Mouse (Mus musculus): ENCODE measurements around the gene Ly6g6e.

Gene Ly6g6e

GRCm38 (mm10) chr17:35049561-35050016, 27.1 kb upstream of the Ly6g6e start, which contains the start of gene Clic1:
Clic1 (plus strand) TSS chr17:35049966.
- DNase-seq (ENCODE audit: low spot score in 2 of 2), result no peak

- no peak for DNase-seq (ENCODE audit: low spot score in 2 of 2)
These were observed 26.5 kb upstream of the Ly6g6e start for GRCm38 (mm10) chr17:35050126-35050750.

GRCm38 (mm10) chr17:35051156-35052086, 25.3 kb upstream of the Ly6g6e start:
- DNase-seq (ENCODE audit: low spot score in 2 of 2), result no peak

GRCm38 (mm10) chr17:35052271-35052798, 24.4 kb upstream of the Ly6g6e start:
- no peak for DNase-seq (ENCODE audit: low spot score in 2 of 2)

- DNase-seq (ENCODE audit: low spot score in 2 of 2), result no peak
These were observed 20.8 kb upstream of the Ly6g6e start for GRCm38 (mm10) chr17:35055691-35056495.

- no peak for DNase-seq (ENCODE audit: low spot score in 2 of 2)
These were observed 19.6 kb upstream of the Ly6g6e start for GRCm38 (mm10) chr17:35057090-35057489.

GRCm38 (mm10) chr17:35058316-35058715, 18.4 kb upstream of the Ly6g6e start:
- DNase-seq (ENCODE audit: low spot score in 2 of 2), result no peak

GRCm38 (mm10) chr17:35058911-35059892, 17.5 kb upstream of the Ly6g6e start, which contains the start of gene Ddah2:
Ddah2 (plus strand) TSS chr17:35059035.
- DNase-seq (ENCODE audit: low spot score in 2 of 2), result peak in 1 of 2 experiments; percentile 61

GRCm38 (mm10) chr17:35060071-35060470, 16.6 kb upstream of the Ly6g6e start:
- DNase-seq (ENCODE audit: low spot score in 2 of 2), result no peak

GRCm38 (mm10) chr17:35060737-35061297, 15.9 kb upstream of the Ly6g6e start:
- no peak for DNase-seq (ENCODE audit: low spot score in 2 of 2)

- no peak for DNase-seq (ENCODE audit: low spot score in 2 of 2)
These were observed 15.4 kb upstream of the Ly6g6e start for GRCm38 (mm10) chr17:35061299-35061698.

- DNase-seq (ENCODE audit: low spot score in 2 of 2), result no peak
These were observed 13.2 kb upstream of the Ly6g6e start for GRCm38 (mm10) chr17:35063466-35063865.

GRCm38 (mm10) chr17:35064378-35064877, 12.3 kb upstream of the Ly6g6e start:
- DNase-seq (ENCODE audit: low spot score in 2 of 2), result no peak

GRCm38 (mm10) chr17:35064951-35065947, 11.5 kb upstream of the Ly6g6e start, which contains the start of gene Ly6g6c:
Ly6g6c (plus strand) TSS chr17:35065388.
- DNase-seq (ENCODE audit: low spot score in 2 of 2), result no peak

- no peak for DNase-seq (ENCODE audit: low spot score in 2 of 2)
These were observed 10.6 kb upstream of the Ly6g6e start, which contains the start of gene Mpig6b for GRCm38 (mm10) chr17:35066084-35066483. Mpig6b (minus strand) TSS chr17:35066184.

- DNase-seq (ENCODE audit: low spot score in 2 of 2), result no peak
These were observed 8.3 kb upstream of the Ly6g6e start for GRCm38 (mm10) chr17:35068213-35068914.

GRCm38 (mm10) chr17:35070556-35071229, 6.0 kb upstream of the Ly6g6e start:
- no peak for DNase-seq (ENCODE audit: low spot score in 2 of 2)

All from left cerebral cortex, adult 9 months (tissue).